Mouse (Mus musculus): ENCODE results near the gene Ear6. TPM values are rescaled to one million over a fixed set of nuclear protein-coding genes. Genes with fewer than 3 reads are reported as not detected.
A peak's percentile ranks its signal among the peaks of the same experiment; 100 is the strongest.

The Ear6 gene
- polyA plus RNA-seq, 1 experiment from 2014 or later: not detected

- Histone ChIP-seq H3K9me3 (ENCODE audit: control insufficient read depth, low read length) (no peaks in the 10 kb centered on the region), H3K4me1 (replicated peaks; ENCODE audit: control insufficient read depth, insufficient read depth, low read length) (no peaks in the 10 kb centered on the region; the same call in 1 of the 2 replicates), H3K4me3 (ENCODE audit: low read depth, low read length) (peak within 1 kb of the TSS; percentile 70), H3K36me3 (ENCODE audit: control insufficient read depth, insufficient read depth, low read length) (peaks cover 2% of the 10 kb centered on the region; the same call in 1 of the 2 replicates), H3K27me3 (ENCODE audit: control insufficient read depth, insufficient read depth, low read length) (no peaks in the 10 kb centered on the region), H3K9ac (ENCODE audit: low read depth, low read length) (peak within 1 kb of the TSS; percentile 76), H3K27ac (ENCODE audit: low read depth, low read length) (peak within 1 kb of the TSS; percentile 70), H3K4me2 (replicated peaks; ENCODE audit: low read depth, low read length) (peak within 1 kb of the TSS; percentile 79)
- DNase-seq (ENCODE audit: low spot score): peak; percentile 98
- WGBS: under 1% methylated on average over 42 of the region's 43 CpGs
- ATAC-seq (ENCODE audit: low FRiP score): peak; percentile 97
Observed at GRCm38 (mm10) chr14:51884598-51885331, 31.3 kb downstream of the Ear6 start, which contains the start of gene Mettl17. TSS of gene Mettl17 (plus strand) at chr14:51884842.

- H3K27me3 ChIP-seq (ENCODE audit: control insufficient read depth, insufficient read depth, low read length): no peaks in the 10 kb centered on the region
- 48% methylated on average over 6 of the region's 6 CpGs for WGBS
- ATAC-seq (ENCODE audit: low FRiP score) (no peak), DNase-seq (ENCODE audit: low spot score) (no peak)
- H3K36me3 ChIP-seq (ENCODE audit: control insufficient read depth, insufficient read depth, low read length): peaks cover 4% of the 10 kb centered on the region; the same call in 1 of the 2 replicates
- H3K9ac ChIP-seq (ENCODE audit: low read depth, low read length): no peak overlapping the region
- no peak overlapping the region for H3K27ac ChIP-seq (ENCODE audit: low read depth, low read length)
- H3K9me3 ChIP-seq (ENCODE audit: control insufficient read depth, low read length): no peaks in the 10 kb centered on the region
- no peak overlapping the region for H3K4me3 ChIP-seq (ENCODE audit: low read depth, low read length)
- H3K4me1 ChIP-seq (replicated peaks; ENCODE audit: control insufficient read depth, insufficient read depth, low read length): no peaks in the 10 kb centered on the region; the same call in 1 of the 2 replicates
- no peak overlapping the region; the same call in 1 of the 2 replicates for H3K4me2 ChIP-seq (replicated peaks; ENCODE audit: low read depth, low read length)
Observed at GRCm38 (mm10) chr14:51886051-51886450, 32.6 kb downstream of the Ear6 start.

- DNase-seq (ENCODE audit: low spot score): no peak
- Histone ChIP-seq H3K4me2 (replicated peaks; ENCODE audit: low read depth, low read length) (no peak overlapping the region), H3K4me3 (ENCODE audit: low read depth, low read length) (no peak overlapping the region), H3K36me3 (ENCODE audit: control insufficient read depth, insufficient read depth, low read length) (peaks cover 10% of the 10 kb centered on the region; the same call in 1 of the 2 replicates), H3K27ac (ENCODE audit: low read depth, low read length) (no peak overlapping the region), H3K27me3 (ENCODE audit: control insufficient read depth, insufficient read depth, low read length) (no peaks in the 10 kb centered on the region), H3K9ac (ENCODE audit: low read depth, low read length) (no peak overlapping the region), H3K4me1 (replicated peaks; ENCODE audit: control insufficient read depth, insufficient read depth, low read length) (no peaks in the 10 kb centered on the region; the same call in 1 of the 2 replicates), H3K9me3 (ENCODE audit: control insufficient read depth, low read length) (no peaks in the 10 kb centered on the region)
- WGBS: 92% methylated on average over 6 of the region's 6 CpGs
- ATAC-seq (ENCODE audit: low FRiP score): no peak
Observed at GRCm38 (mm10) chr14:51889833-51890232, 36.3 kb downstream of the Ear6 start.

GRCm38 (mm10) chr14:51892191-51892939 lies 38.9 kb downstream of the Ear6 start, which contains the start of gene Slc39a2:
TSS of gene Slc39a2 (plus strand) at chr14:51892889.
- DNase-seq (ENCODE audit: low spot score) (no peak), ATAC-seq (ENCODE audit: low FRiP score) (no peak)
- H3K9me3 ChIP-seq (ENCODE audit: control insufficient read depth, low read length): no peaks in the 10 kb centered on the region
- WGBS: 93% methylated on average over 9 of the region's 9 CpGs
- no peak within 1 kb of the TSS for H3K9ac ChIP-seq (ENCODE audit: low read depth, low read length)
- H3K4me1 ChIP-seq (replicated peaks; ENCODE audit: control insufficient read depth, insufficient read depth, low read length): no peaks in the 10 kb centered on the region
- H3K27me3 ChIP-seq (ENCODE audit: control insufficient read depth, insufficient read depth, low read length): no peaks in the 10 kb centered on the region
- no peak within 1 kb of the TSS for H3K27ac ChIP-seq (ENCODE audit: low read depth, low read length)
- H3K36me3 ChIP-seq (ENCODE audit: control insufficient read depth, insufficient read depth, low read length): 0 out of 2 replicates have a peak, but pooled peaks cover 8% of the 10 kb centered on the region
- no peak within 1 kb of the TSS for H3K4me2 ChIP-seq (replicated peaks; ENCODE audit: low read depth, low read length)
- no peak within 1 kb of the TSS for H3K4me3 ChIP-seq (ENCODE audit: low read depth, low read length)

GRCm38 (mm10) chr14:51893094-51893794 lies 39.7 kb downstream of the Ear6 start:
- Histone ChIP-seq H3K27me3 (ENCODE audit: control insufficient read depth, insufficient read depth, low read length) (no peaks in the 10 kb centered on the region), H3K4me3 (ENCODE audit: low read depth, low read length) (no peak overlapping the region), H3K4me2 (replicated peaks; ENCODE audit: low read depth, low read length) (no peak overlapping the region), H3K4me1 (replicated peaks; ENCODE audit: control insufficient read depth, insufficient read depth, low read length) (no peaks in the 10 kb centered on the region), H3K27ac (ENCODE audit: low read depth, low read length) (no peak overlapping the region), H3K9ac (ENCODE audit: low read depth, low read length) (no peak overlapping the region), H3K36me3 (ENCODE audit: control insufficient read depth, insufficient read depth, low read length) (0 out of 2 replicates have a peak, but pooled peaks cover 8% of the 10 kb centered on the region), H3K9me3 (ENCODE audit: control insufficient read depth, low read length) (no peaks in the 10 kb centered on the region)
- whole genome bisulfite sequencing: 42% methylated on average over 10 of the region's 10 CpGs
- ATAC-seq (ENCODE audit: low FRiP score) (no peak), DNase-seq (ENCODE audit: low spot score) (no peak)

GRCm38 (mm10) chr14:51893809-51894208 lies 40.3 kb downstream of the Ear6 start:
- H3K9ac ChIP-seq (ENCODE audit: low read depth, low read length): no peak overlapping the region
- no peaks in the 10 kb centered on the region for H3K4me1 ChIP-seq (replicated peaks; ENCODE audit: control insufficient read depth, insufficient read depth, low read length)
- WGBS: 71% methylated on average over 3 of the region's 3 CpGs
- H3K4me3 ChIP-seq (ENCODE audit: low read depth, low read length): no peak overlapping the region
- H3K36me3 ChIP-seq (ENCODE audit: control insufficient read depth, insufficient read depth, low read length): 0 out of 2 replicates have a peak, but pooled peaks cover 8% of the 10 kb centered on the region
- DNase-seq (ENCODE audit: low spot score) (no peak), ATAC-seq (ENCODE audit: low FRiP score) (no peak)
- no peak overlapping the region for H3K4me2 ChIP-seq (replicated peaks; ENCODE audit: low read depth, low read length)
- no peaks in the 10 kb centered on the region for H3K27me3 ChIP-seq (ENCODE audit: control insufficient read depth, insufficient read depth, low read length)
- H3K9me3 ChIP-seq (ENCODE audit: control insufficient read depth, low read length): no peaks in the 10 kb centered on the region
- no peak overlapping the region for H3K27ac ChIP-seq (ENCODE audit: low read depth, low read length)

GRCm38 (mm10) chr14:51895071-51895470 lies 41.6 kb downstream of the Ear6 start:
- Histone ChIP-seq H3K4me1 (replicated peaks; ENCODE audit: control insufficient read depth, insufficient read depth, low read length) (no peaks in the 10 kb centered on the region), H3K27ac (ENCODE audit: low read depth, low read length) (no peak overlapping the region), H3K27me3 (ENCODE audit: control insufficient read depth, insufficient read depth, low read length) (no peaks in the 10 kb centered on the region), H3K4me2 (replicated peaks; ENCODE audit: low read depth, low read length) (no peak overlapping the region), H3K9ac (ENCODE audit: low read depth, low read length) (no peak overlapping the region), H3K36me3 (ENCODE audit: control insufficient read depth, insufficient read depth, low read length) (0 out of 2 replicates have a peak, but pooled peaks cover 5% of the 10 kb centered on the region), H3K4me3 (ENCODE audit: low read depth, low read length) (no peak overlapping the region), H3K9me3 (ENCODE audit: control insufficient read depth, low read length) (no peaks in the 10 kb centered on the region)
- ATAC-seq (ENCODE audit: low FRiP score) (no peak), DNase-seq (ENCODE audit: low spot score) (no peak)
- 80% methylated on average over 14 of the region's 14 CpGs for WGBS

GRCm38 (mm10) chr14:51896019-51896418 lies 42.5 kb downstream of the Ear6 start:
- no peak overlapping the region for H3K9ac ChIP-seq (ENCODE audit: low read depth, low read length)
- WGBS: 84% methylated on average over 6 of the region's 6 CpGs
- no peak overlapping the region for H3K4me2 ChIP-seq (replicated peaks; ENCODE audit: low read depth, low read length)
- H3K9me3 ChIP-seq (ENCODE audit: control insufficient read depth, low read length): no peaks in the 10 kb centered on the region
- no peak overlapping the region for H3K27ac ChIP-seq (ENCODE audit: low read depth, low read length)
- no peaks in the 10 kb centered on the region for H3K27me3 ChIP-seq (ENCODE audit: control insufficient read depth, insufficient read depth, low read length)
- H3K4me3 ChIP-seq (ENCODE audit: low read depth, low read length): no peak overlapping the region
- ATAC-seq (ENCODE audit: low FRiP score) (no peak), DNase-seq (ENCODE audit: low spot score) (no peak)
- H3K4me1 ChIP-seq (replicated peaks; ENCODE audit: control insufficient read depth, insufficient read depth, low read length): no peaks in the 10 kb centered on the region
- 0 out of 2 replicates have a peak, but pooled peaks cover 5% of the 10 kb centered on the region for H3K36me3 ChIP-seq (ENCODE audit: control insufficient read depth, insufficient read depth, low read length)
